Mouse (Mus musculus) layer of hippocampus, postnatal 10 days (tissue): ENCODE data around the gene Thrap3. TPM values are rescaled to one million over a fixed set of nuclear protein-coding genes. Genes with fewer than 3 reads are reported as not detected.

ENCODE experiments used
- DNase-seq, 2 experiments: peaks; one replicate each; pipeline ENCODE4 v3.0.0; 2021; ENCODE audit warnings: low spot score in 2 of 2
- total RNA-seq, 2 experiments: library from RNA; stranded (reverse); gene quantifications; 2 replicates each; pipeline ENCODE4 v1.2.3; 2021

Thrap3 gene
- total RNA-seq, 2 experiments from 2014 or later: 141 to 144 TPM

- peak in 1 of 2 experiments; percentile 21 for DNase-seq
Measured at GRCm38 (mm10) chr4:126148161-126148961, 54.2 kb downstream of the Thrap3 start.

- DNase-seq: no peak
Measured at GRCm38 (mm10) chr4:126147533-126148160, 54.9 kb downstream of the Thrap3 start, which contains the start of gene Eva1b. Gene Eva1b, plus strand, starts transcription at chr4:126147744.

- DNase-seq: no peak
Measured at GRCm38 (mm10) chr4:126146974-126147532, 55.5 kb downstream of the Thrap3 start.

- DNase-seq: no peak
Measured at GRCm38 (mm10) chr4:126145396-126145795, 57.2 kb downstream of the Thrap3 start.

- no peak for DNase-seq
Measured at GRCm38 (mm10) chr4:126141021-126141420, 61.5 kb downstream of the Thrap3 start.

- DNase-seq: no peak
Measured at GRCm38 (mm10) chr4:126137773-126138172, 64.8 kb downstream of the Thrap3 start.

GRCm38 (mm10) chr4:126134639-126135038 lies 67.9 kb downstream of the Thrap3 start:
- DNase-seq: no peak

GRCm38 (mm10) chr4:126134236-126134635 lies 68.3 kb downstream of the Thrap3 start:
- DNase-seq: no peak

GRCm38 (mm10) chr4:126132636-126133264 lies 69.8 kb downstream of the Thrap3 start:
- DNase-seq: no peak

GRCm38 (mm10) chr4:126131290-126132121 lies 71.1 kb downstream of the Thrap3 start:
- DNase-seq: peak; percentile 57 to 66

GRCm38 (mm10) chr4:126130502-126130901 lies 72.1 kb downstream of the Thrap3 start:
- no peak for DNase-seq

- no peak for DNase-seq
Measured at GRCm38 (mm10) chr4:126123309-126124040, 79.1 kb downstream of the Thrap3 start.

- DNase-seq: no peak
Measured at GRCm38 (mm10) chr4:126120506-126120905, 82.1 kb downstream of the Thrap3 start.

GRCm38 (mm10) chr4:126120052-126120451 lies 82.5 kb downstream of the Thrap3 start:
- DNase-seq: no peak

- DNase-seq: no peak
Measured at GRCm38 (mm10) chr4:126119051-126119450, 83.5 kb downstream of the Thrap3 start.

GRCm38 (mm10) chr4:126118651-126119050 lies 83.9 kb downstream of the Thrap3 start:
- DNase-seq: peak in 1 of 2 experiments; percentile 32

- DNase-seq: no peak
Measured at GRCm38 (mm10) chr4:126117116-126117515, 85.4 kb downstream of the Thrap3 start.

GRCm38 (mm10) chr4:126115871-126116521 lies 86.6 kb downstream of the Thrap3 start:
- DNase-seq: no peak

- no peak for DNase-seq
Measured at GRCm38 (mm10) chr4:126115411-126115810, 87.1 kb downstream of the Thrap3 start.
